Mouse (Mus musculus): Measurements from ENCODE around the gene Olfr1133.
"Not testable (repeated sequence)": the region's sequence is repeated elsewhere in the genome, so short reads cannot be mapped to it uniquely, and the experiment has no call there.

Gene Olfr1133

DNA sequence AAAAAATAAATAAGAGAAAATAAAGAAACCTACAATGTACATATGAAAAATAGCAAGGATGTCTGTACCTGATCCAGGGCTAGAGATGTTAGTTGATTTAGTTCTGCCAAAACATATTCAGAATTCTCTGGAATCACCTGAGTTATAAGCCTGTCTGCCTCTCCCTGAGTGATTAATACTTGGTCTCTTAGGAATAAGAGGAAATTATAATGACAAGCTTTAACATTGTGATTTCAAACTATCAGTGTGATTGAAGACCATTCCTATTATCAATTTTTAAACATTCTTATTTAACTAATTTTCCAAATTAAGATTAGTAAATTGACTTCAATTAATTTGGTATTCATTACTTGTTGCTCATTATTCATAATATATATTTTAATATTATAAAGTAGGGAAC lies at the start of gene Olfr1133:
Gene Olfr1133 (minus strand): TSS at position 101 of the 400 bp plus-strand sequence.
- DNase-seq, result no peak

DNA sequence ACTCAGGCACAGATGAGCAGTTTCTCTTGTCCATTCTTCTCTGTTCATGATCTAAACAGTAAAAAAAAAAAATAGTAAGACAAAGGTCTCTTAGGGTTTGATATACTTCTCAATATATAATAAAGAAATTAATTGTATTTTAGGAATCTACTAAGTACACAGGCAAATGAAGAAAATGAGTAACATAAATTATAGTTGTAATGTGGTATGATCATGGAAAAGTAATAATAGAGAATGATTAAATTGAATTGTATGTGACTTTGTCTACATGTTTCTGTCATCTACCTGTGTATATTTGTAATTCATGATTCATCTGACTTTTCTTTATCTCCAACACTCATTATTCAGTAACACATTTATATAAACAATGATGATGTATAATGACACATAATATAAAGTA lies 46.7 kb upstream of the Olfr1133 start, which contains the start of gene Olfr1136:
Gene Olfr1136 (minus strand): TSS at position 101 of the 400 bp plus-strand sequence.
- DNase-seq, result no peak

DNA sequence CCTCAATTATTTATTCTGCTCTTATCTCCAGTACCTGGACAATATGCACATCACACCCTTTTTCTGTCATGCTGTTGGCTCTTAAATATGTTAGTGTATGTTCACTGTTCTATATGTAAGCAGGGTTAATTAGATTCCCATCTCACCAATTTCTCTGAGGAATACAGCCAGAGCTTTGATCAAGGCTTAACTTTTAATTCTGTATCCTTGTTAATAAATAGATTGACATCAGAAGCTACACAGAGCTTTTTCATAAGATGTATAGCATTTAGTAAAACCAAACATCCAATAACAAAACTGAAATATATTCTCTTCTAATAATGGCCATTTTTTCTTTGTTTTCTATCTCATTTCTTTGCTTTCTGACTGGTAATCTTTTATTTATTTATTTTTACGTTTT lies 26.4 kb upstream of the Olfr1133 start, which contains the start of gene Olfr1135:
Gene Olfr1135 (minus strand): TSS at position 101 of the 400 bp plus-strand sequence.
- no peak for DNase-seq

DNA sequence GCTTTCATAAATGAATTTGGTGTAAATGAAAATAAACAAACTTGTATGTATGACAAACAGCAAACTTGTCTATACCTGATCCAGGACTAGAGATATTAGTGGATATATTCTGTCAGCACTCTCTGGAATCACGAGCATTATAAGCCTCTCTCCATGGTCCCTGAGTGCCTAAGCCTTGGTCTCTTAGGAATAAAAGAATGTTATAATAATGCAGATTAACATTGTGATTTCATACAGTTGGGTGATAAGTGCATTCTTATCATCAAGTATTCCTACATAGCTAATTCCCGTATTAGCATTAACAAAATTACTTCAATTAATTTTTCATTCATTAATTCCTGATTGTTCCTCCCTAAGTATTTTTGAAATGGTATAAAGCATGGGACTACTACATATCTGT lies 11.2 kb upstream of the Olfr1133 start, which contains the start of gene Olfr1134:
Gene Olfr1134 (minus strand): TSS at position 101 of the 400 bp plus-strand sequence.
- no peak for DNase-seq

DNA sequence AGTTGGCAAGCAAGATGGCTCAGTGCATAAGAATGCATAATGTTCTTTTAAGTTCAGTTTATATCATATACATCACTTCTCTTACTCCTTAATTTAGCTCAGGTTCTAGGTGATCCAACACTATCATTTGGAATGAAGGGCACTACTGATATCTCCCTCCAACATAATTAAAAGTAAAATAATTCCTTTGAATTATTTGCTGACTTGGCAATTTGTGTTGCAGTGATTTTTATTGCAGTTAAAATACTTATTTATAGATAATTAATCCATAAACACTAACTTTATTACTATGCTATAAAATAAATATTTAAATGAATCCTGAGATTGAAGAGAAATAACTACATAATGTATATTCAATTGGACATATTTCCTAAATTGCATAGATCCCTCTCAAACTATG lies 4.7 kb downstream of the Olfr1133 start:
- no peak for DNase-seq

DNA sequence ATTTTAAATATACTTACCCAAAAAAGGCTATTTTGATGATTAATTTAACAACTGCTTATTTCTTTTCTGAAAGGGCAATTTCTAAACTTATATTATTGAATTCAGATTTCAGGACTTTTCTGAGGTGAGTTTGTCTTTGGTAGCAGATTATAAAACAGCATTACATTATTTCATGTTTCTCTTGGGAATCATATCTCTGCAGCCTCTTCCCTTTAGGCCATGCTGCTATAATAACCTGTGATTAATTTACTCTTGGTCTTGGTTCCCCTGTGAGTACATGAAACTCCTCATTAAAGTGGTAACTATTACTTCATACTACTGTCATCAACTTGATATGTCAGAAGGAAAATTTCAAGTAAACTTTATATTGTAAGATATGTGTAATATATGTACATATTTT lies 9.7 kb downstream of the Olfr1133 start, which contains the start of gene Olfr1132:
Gene Olfr1132 (minus strand): TSS at position 101 of the 400 bp plus-strand sequence.
- no peak for DNase-seq

DNA sequence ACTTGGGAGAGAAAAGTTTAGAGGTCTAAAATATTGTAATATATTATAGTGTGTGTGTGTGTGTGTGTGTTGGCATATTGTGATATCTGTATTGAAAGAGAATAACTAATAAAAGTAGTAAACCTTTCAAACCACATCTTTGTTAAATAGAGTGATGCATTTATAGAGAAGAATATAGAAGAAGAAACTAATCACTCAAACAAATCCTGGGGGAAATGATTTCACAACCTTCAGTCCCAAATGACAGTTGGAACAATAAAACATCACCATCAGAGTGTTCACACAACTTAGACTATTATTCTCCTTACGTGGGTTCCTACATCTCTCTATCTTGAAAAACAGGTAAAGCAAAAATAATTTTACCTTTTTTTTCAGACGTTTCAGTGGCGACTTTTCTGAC lies 20.4 kb downstream of the Olfr1133 start, which contains the start of gene Olfr1131:
Gene Olfr1131 (plus strand): TSS at position 301 of the 400 bp plus-strand sequence.
- DNase-seq, result no peak

DNA sequence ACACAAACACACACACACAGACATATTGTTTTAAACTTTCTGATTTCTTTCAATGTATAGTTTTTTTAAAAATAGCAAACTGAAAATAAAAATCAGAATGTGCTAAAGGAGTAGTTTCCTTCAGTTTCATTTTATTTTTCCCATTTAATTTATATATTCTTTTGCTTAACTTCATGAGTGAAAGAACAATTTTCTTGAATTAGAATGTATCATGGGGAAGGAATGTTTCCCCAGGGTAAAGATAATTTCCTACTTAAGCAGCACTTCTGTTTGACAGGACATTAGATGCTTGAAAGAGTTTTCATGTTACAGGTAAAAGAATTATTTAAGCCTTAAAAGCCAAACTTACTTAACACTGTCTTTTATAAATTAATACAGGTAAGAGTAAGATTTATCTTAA lies 41.3 kb downstream of the Olfr1133 start, which contains the start of gene Olfr1130:
Gene Olfr1130 (plus strand): TSS at position 301 of the 400 bp plus-strand sequence.
- not testable (repeated sequence) for DNase-seq
